Mouse (Mus musculus): Measurements from ENCODE around the gene Gm16223. TPM values are rescaled to one million over a fixed set of nuclear protein-coding genes. Genes with fewer than 3 reads are reported as not detected.

Gm16223 gene
- total RNA-seq, 4 experiments from 2014 or later = 0.22 TPM; not detected in 3

DNA sequence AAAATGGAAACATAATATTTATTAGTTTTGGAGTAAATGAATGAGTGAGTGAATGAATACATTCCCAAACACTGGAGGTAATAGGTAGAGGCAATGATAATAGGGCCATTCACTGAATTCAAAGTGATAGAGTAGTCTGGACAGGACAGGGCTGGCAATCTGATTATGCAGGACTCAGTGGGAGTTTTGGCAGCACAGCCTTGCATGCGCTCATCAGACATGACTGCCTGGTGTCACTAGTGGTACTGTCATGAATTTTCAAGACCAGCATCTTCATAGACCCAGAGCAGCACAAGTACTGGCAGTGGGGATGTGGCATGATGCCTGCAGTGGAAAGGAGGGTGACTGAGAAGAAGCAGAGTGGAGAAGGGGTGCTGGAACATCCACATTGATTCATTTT lies 157.1 kb downstream of the Gm16223 start:
- no peak for DNase-seq (ENCODE audit: low spot score)

DNA sequence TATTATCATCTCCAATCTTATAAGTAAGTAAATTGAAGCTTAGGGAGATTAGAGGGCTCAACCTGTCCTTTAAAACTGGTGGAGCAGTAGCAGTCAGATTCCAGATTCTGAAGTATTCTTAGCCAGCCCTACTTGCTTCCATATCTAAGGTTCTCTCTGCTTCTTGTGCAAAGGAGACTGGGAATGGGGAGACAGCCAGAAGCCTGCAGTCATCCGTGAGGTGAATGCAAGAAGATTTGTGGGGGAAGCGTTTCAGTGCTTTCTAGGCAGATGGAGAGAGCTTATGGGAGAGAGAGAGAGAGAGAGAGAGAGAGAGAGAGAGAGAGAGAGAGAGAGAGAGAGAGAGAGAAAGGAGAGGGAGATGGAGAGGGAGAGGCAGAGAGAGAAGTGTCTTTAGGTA lies 160.9 kb downstream of the Gm16223 start:
- no peak for DNase-seq (ENCODE audit: low spot score)

DNA sequence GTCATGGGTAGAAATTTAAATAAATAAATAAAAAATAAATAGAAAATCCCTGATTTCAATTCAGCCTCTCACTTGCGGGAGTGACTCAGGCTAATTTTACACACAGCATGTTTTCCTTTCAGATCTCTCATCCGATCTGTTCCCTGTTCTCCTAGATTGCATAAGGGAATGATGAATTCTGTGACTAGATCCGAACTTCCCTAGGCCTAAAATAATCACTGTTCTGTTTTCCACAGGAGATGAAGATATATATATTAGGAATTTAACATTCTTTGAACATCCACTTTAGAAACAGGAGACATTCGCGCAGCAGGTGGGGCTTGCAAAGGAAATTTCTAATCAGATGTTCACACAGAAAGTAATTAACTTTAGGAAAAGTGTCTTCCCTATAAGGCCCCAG lies 171.5 kb downstream of the Gm16223 start:
- no peak for DNase-seq (ENCODE audit: low spot score)

- DNase-seq (ENCODE audit: low spot score) = no peak
These were observed 172.0 kb downstream of the Gm16223 start for GRCm38 (mm10) chr5:42239806-42240205.

DNA sequence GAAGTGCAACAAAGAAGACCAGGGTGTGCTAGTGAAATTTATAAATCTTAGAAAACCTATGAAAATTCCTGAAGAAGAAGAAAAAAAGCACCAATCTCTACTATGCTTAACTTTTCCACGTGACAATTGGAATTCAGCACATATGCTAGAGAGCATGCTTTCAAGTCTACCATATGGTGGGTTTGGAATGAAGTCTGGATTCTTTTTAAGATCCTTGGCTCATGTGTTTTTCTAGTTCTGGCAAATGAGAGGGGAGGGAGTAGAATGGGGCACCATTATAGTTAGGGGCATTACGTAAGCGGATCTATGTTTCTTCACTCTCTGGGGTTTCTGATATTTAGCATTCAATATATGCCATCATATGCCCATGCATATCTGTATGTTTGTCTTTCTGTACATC lies 182.6 kb downstream of the Gm16223 start:
- DNase-seq (ENCODE audit: low spot score) = no peak

Other genes starting within 250 kb of the Gm16223 start
- 10 to 100 TPM; 18.0 to 18.6 (median 18.4) TPM for gene Bod1l, start 223.6 kb upstream of the Gm16223 start, total RNA-seq (2022)